Mouse (Mus musculus) frontal cortex, adult 2 months (tissue): ENCODE results near the gene Prkcz. TPM values are rescaled to one million over a fixed set of nuclear protein-coding genes. Genes with fewer than 3 reads are reported as not detected.
"Not testable (repeated sequence)": the region's sequence is repeated elsewhere in the genome, so short reads cannot be mapped to it uniquely, and the experiment has no call there.

Experiments
- DNase-seq, 2 experiments: peaks; one replicate each; pipeline ENCODE4 v3.0.0; 2022; ENCODE audit warnings: low spot score in 1 of 2; ENCODE audit errors: extremely low spot score in 1 of 2
- polyA plus RNA-seq: library from polyadenylated mRNA; depleted of rRNA; stranded (reverse); fragments of >200 nt; gene quantifications from 2 replicates; pipeline ENCODE4 v1.2.3, GENCODE M21; 2012

The Prkcz gene
- polyA plus RNA-seq, 1 experiment = 217 TPM

GRCm38 (mm10) chr4:155360856-155361255 lies 305 bp downstream of the Prkcz start:
- no peak for DNase-seq

- no peak for DNase-seq
These were observed 1.3 kb downstream of the Prkcz start for GRCm38 (mm10) chr4:155359560-155360464.

GRCm38 (mm10) chr4:155357601-155358000 lies 3.6 kb downstream of the Prkcz start:
- no peak for DNase-seq

GRCm38 (mm10) chr4:155356354-155356753 lies 4.8 kb downstream of the Prkcz start:
- no peak for DNase-seq

GRCm38 (mm10) chr4:155354546-155354945 lies 6.6 kb downstream of the Prkcz start:
- no peak for DNase-seq

- DNase-seq = no peak
These were observed 7.1 kb downstream of the Prkcz start for GRCm38 (mm10) chr4:155354035-155354434.

GRCm38 (mm10) chr4:155352581-155352980 lies 8.6 kb downstream of the Prkcz start:
- no peak for DNase-seq

GRCm38 (mm10) chr4:155346350-155346749 lies 14.8 kb downstream of the Prkcz start:
- no peak for DNase-seq

GRCm38 (mm10) chr4:155345608-155345953 lies 15.6 kb downstream of the Prkcz start:
- DNase-seq = peak; percentile 74 to 89

GRCm38 (mm10) chr4:155344716-155345607 lies 16.2 kb downstream of the Prkcz start:
- DNase-seq = peak in 1 of 2 experiments; percentile 51

- DNase-seq = no peak
These were observed 16.9 kb downstream of the Prkcz start for GRCm38 (mm10) chr4:155344299-155344600.

GRCm38 (mm10) chr4:155343415-155344298 lies 17.5 kb downstream of the Prkcz start:
- peak in 1 of 2 experiments; percentile 50 for DNase-seq

- no peak for DNase-seq
These were observed 24.7 kb downstream of the Prkcz start for GRCm38 (mm10) chr4:155336284-155337050.

GRCm38 (mm10) chr4:155332253-155332652 lies 28.9 kb downstream of the Prkcz start:
- no peak for DNase-seq

- DNase-seq = not testable (repeated sequence)
These were observed 32.8 kb downstream of the Prkcz start for GRCm38 (mm10) chr4:155328385-155328784.

GRCm38 (mm10) chr4:155325773-155326172 lies 35.4 kb downstream of the Prkcz start:
- DNase-seq = no peak

GRCm38 (mm10) chr4:155324511-155324910 lies 36.6 kb downstream of the Prkcz start:
- no peak for DNase-seq

GRCm38 (mm10) chr4:155323081-155323795 lies 37.9 kb downstream of the Prkcz start:
- DNase-seq = no peak
